Mouse (Mus musculus): ENCODE measurements around the gene Tas2r129. TPM values are rescaled to one million over a fixed set of nuclear protein-coding genes. Genes with fewer than 3 reads are reported as not detected.
"Not testable (repeated sequence)": the region's sequence is repeated elsewhere in the genome, so short reads cannot be mapped to it uniquely, and the experiment has no call there.

Gene Tas2r129
- polyA plus RNA-seq (2015; fragmentation: Nextera tagmentation; extraction: Ambion mirVana) = not detected in 2 replicates

GRCm38 (mm10) chr6:132950802-132951201, at the start of gene Tas2r129:
TSS of gene Tas2r129 (plus strand) at chr6:132951102.
- 59% methylated on average over 2 of the region's 2 CpGs for WGBS (ENCODE audit: insufficient replicate concordance)
- H3K4me2 ChIP-seq = no peak within 1 kb of the TSS

GRCm38 (mm10) chr6:132909351-132909750, 41.6 kb upstream of the Tas2r129 start, which contains the start of gene Tas2r125:
TSS of gene Tas2r125 (plus strand) at chr6:132909651.
- DNase-seq = no peak
- ATAC-seq (ENCODE audit: low read depth) = no peak
- Histone ChIP-seq H3K9me3 (replicated peaks) (no peaks in the 10 kb centered on the region), H3K4me3 (replicated peaks) (no peak within 1 kb of the TSS), H3K4me1 (replicated peaks) (no peaks in the 10 kb centered on the region), H3K36me3 (no peaks in the 10 kb centered on the region), H3K27ac (no peak within 1 kb of the TSS), H3K4me2 (no peak within 1 kb of the TSS), H3K9ac (no peak within 1 kb of the TSS), H3K27me3 (no peaks in the 10 kb centered on the region)
- WGBS (ENCODE audit: insufficient replicate concordance) = 65% methylated on average over 3 of the region's 3 CpGs

More at GRCm38 (mm10) chr6:132950802-132951201, at the start of gene Tas2r129:
- ATAC-seq (ENCODE audit: low read depth) = no peak
- no peaks in the 10 kb centered on the region for H3K9me3 ChIP-seq (replicated peaks)
- H3K4me3 ChIP-seq (replicated peaks) = no peak within 1 kb of the TSS
- H3K9ac ChIP-seq = no peak within 1 kb of the TSS
- H3K27me3 ChIP-seq = no peaks in the 10 kb centered on the region
- no peak for DNase-seq
- H3K27ac ChIP-seq = no peak within 1 kb of the TSS
- H3K4me1 ChIP-seq (replicated peaks) = no peaks in the 10 kb centered on the region
- no peaks in the 10 kb centered on the region for H3K36me3 ChIP-seq

DNA sequence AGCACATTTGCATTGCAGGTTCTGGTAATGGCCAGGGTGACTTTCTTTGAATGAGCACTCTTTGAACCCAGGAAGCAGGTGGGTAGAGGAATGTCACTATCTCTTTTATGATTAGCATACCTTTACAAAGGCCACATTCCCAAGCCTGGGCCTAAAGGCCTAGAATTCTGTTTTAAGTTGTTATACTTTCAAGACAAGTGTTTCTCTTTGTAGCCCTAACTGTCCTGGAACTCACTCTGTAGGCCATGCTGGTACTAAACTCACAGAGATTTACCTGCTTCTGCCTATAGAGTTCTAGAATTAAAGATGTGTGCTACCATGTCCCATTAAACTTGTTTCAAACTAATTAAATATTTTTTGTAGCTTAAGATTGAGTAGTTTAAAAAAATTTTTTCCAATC, 9.5 kb upstream of the Tas2r129 start:
- H3K36me3 ChIP-seq; H3K4me2 ChIP-seq; H3K27ac ChIP-seq; H3K27me3 ChIP-seq; ATAC-seq (ENCODE audit: low read depth); H3K9ac ChIP-seq; H3K4me3 ChIP-seq (replicated peaks); DNase-seq; H3K4me1 ChIP-seq (replicated peaks); H3K9me3 ChIP-seq (replicated peaks): not testable (repeated sequence)

GRCm38 (mm10) chr6:132957819-132958218, 6.9 kb downstream of the Tas2r129 start, which contains the start of gene Tas2r131:
TSS of gene Tas2r131 (minus strand) at chr6:132957919.
- no peak within 1 kb of the TSS for H3K27ac ChIP-seq
- ATAC-seq (ENCODE audit: low read depth) (no peak), DNase-seq (no peak)
- WGBS (ENCODE audit: insufficient replicate concordance) = 33% methylated on average over 1 of the region's 1 CpGs
- no peak within 1 kb of the TSS for H3K9ac ChIP-seq
- no peaks in the 10 kb centered on the region for H3K4me1 ChIP-seq (replicated peaks)
- no peaks in the 10 kb centered on the region for H3K27me3 ChIP-seq
- no peaks in the 10 kb centered on the region for H3K36me3 ChIP-seq
- H3K4me3 ChIP-seq (replicated peaks) = no peak within 1 kb of the TSS
- H3K4me2 ChIP-seq = no peak within 1 kb of the TSS
- no peaks in the 10 kb centered on the region for H3K9me3 ChIP-seq (replicated peaks)

GRCm38 (mm10) chr6:132980865-132981264, 30.0 kb downstream of the Tas2r129 start, which contains the start of gene Tas2r109:
TSS of gene Tas2r109 (minus strand) at chr6:132980965.
- Histone ChIP-seq H3K4me1 (replicated peaks) (no peaks in the 10 kb centered on the region), H3K27ac (no peak within 1 kb of the TSS), H3K27me3 (no peaks in the 10 kb centered on the region), H3K4me3 (replicated peaks) (no peak within 1 kb of the TSS), H3K36me3 (no peaks in the 10 kb centered on the region), H3K9ac (no peak within 1 kb of the TSS), H3K4me2 (no peak within 1 kb of the TSS), H3K9me3 (replicated peaks) (no peaks in the 10 kb centered on the region)
- DNase-seq (no peak), ATAC-seq (ENCODE audit: low read depth) (no peak)
- WGBS (ENCODE audit: insufficient replicate concordance) = 51% methylated on average over 2 of the region's 2 CpGs

Other genes with a start within 250 kb of the Tas2r129 start
- not detected in 2 replicates for gene Tas2r122, start 239.2 kb upstream of the Tas2r129 start, polyA plus RNA-seq (2015; fragmentation: Nextera tagmentation; extraction: Ambion mirVana)
- not detected in 2 replicates for gene Tas2r115, start 213.1 kb upstream of the Tas2r129 start, polyA plus RNA-seq (2015; fragmentation: Nextera tagmentation; extraction: Ambion mirVana)
- not detected in 2 replicates for gene Tas2r124, start 196.4 kb upstream of the Tas2r129 start, polyA plus RNA-seq (2015; fragmentation: Nextera tagmentation; extraction: Ambion mirVana)
- gene Tas2r102, start 189.0 kb upstream of the Tas2r129 start, polyA plus RNA-seq (2015; fragmentation: Nextera tagmentation; extraction: Ambion mirVana) = not detected in 2 replicates
- not detected in 2 replicates for gene Tas2r136, start 172.9 kb upstream of the Tas2r129 start, polyA plus RNA-seq (2015; fragmentation: Nextera tagmentation; extraction: Ambion mirVana)
- gene Tas2r117, start 148.3 kb upstream of the Tas2r129 start, polyA plus RNA-seq (2015; fragmentation: Nextera tagmentation; extraction: Ambion mirVana) = not detected in 2 replicates
- gene Tas2r123, start 104.0 kb upstream of the Tas2r129 start, polyA plus RNA-seq (2015; fragmentation: Nextera tagmentation; extraction: Ambion mirVana) = not detected in 2 replicates
- not detected in 2 replicates for gene Tas2r116, start 95.7 kb upstream of the Tas2r129 start, polyA plus RNA-seq (2015; fragmentation: Nextera tagmentation; extraction: Ambion mirVana)
- gene Tas2r110, start 83.1 kb upstream of the Tas2r129 start, polyA plus RNA-seq (2015; fragmentation: Nextera tagmentation; extraction: Ambion mirVana) = not detected in 2 replicates
- gene Tas2r113, start 58.1 kb upstream of the Tas2r129 start, polyA plus RNA-seq (2015; fragmentation: Nextera tagmentation; extraction: Ambion mirVana) = not detected in 2 replicates
- not detected in 2 replicates for gene Tas2r125, start 41.5 kb upstream of the Tas2r129 start, polyA plus RNA-seq (2015; fragmentation: Nextera tagmentation; extraction: Ambion mirVana)
- gene Tas2r131, start 6.8 kb downstream of the Tas2r129 start, polyA plus RNA-seq (2015; fragmentation: Nextera tagmentation; extraction: Ambion mirVana) = not detected in 2 replicates
- not detected in 2 replicates for gene Tas2r109, start 29.9 kb downstream of the Tas2r129 start, polyA plus RNA-seq (2015; fragmentation: Nextera tagmentation; extraction: Ambion mirVana)
- gene Tas2r103, start 86.0 kb downstream of the Tas2r129 start, polyA plus RNA-seq (2015; fragmentation: Nextera tagmentation; extraction: Ambion mirVana) = not detected in 2 replicates
- gene Tas2r140, start 104.7 kb downstream of the Tas2r129 start, polyA plus RNA-seq (2015; fragmentation: Nextera tagmentation; extraction: Ambion mirVana) = not detected in 2 replicates
- 30.1 and 39.9 TPM in 2 replicates for gene Smim10l1, start 153.8 kb downstream of the Tas2r129 start, polyA plus RNA-seq (2015; fragmentation: Nextera tagmentation; extraction: Ambion mirVana)